Mouse (Mus musculus): ENCODE measurements around the gene Pvalb. TPM values are rescaled to one million over a fixed set of nuclear protein-coding genes. Genes with fewer than 3 reads are reported as not detected.

Gene Pvalb
- polyA plus RNA-seq, 1 experiment from 2014 or later: not detected

DNA sequence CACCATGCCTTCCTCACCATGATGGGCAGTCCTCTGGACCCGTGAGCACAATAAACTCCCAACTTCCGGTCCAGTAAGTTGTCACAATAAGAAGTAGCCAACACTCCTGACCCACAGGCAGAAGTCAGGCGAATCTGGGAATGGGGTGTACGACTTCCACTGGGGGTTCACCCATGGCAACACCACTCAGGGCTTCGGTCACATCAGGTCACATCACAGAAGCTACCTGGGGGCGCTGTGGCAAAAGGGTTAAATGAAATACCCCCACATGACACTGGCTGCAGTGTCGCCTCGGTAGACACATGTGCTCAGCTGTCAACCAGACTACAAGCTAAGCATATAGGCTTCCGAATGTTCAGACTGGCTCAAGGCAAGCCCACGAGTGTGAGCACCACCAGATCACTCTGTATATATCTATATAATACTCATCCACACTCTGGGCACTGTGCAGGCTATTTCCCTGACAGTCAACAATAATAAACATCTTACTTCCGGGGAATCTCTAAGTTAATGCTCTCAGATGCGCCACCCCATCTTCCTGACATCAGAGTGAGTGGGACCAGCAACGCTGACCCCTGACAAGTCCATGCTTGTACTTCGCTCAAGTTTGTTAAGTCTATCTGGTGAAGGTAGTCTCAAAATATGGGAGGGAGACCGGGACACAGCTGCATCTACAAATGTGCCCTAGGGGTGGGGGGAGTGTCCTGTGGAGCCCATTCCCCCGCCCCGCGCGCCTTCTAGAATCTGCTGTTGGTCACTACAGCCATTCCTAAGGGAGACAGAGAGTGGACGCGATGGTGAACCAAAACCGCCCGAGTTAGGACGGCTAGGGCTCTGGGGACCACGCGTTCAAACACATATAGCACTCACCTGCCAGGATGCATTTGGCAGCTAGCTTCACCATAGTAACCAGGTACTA lies 33.0 kb downstream of the Pvalb start:
- H3K4me1 ChIP-seq: peaks cover 15% of the 10 kb centered on the region
- H3K9me3 ChIP-seq (replicated peaks): no peaks in the 10 kb centered on the region
- no peaks in the 10 kb centered on the region for H3K36me3 ChIP-seq
- peak overlapping the region; percentile 87 for H3K4me2 ChIP-seq (replicated peaks)
- H3K9ac ChIP-seq: peak overlapping the region; percentile 60
- H3K27ac ChIP-seq (replicated peaks): no peak overlapping the region
- no peak for ATAC-seq (ENCODE audit: insufficient number of reproducible peaks, low FRiP score, low TSS enrichment, low read depth)
- no peaks in the 10 kb centered on the region for H3K27me3 ChIP-seq
- H3K4me3 ChIP-seq (replicated peaks): peak overlapping the region; percentile 64
- WGBS: 23% methylated on average over 26 of the region's 26 CpGs

DNA sequence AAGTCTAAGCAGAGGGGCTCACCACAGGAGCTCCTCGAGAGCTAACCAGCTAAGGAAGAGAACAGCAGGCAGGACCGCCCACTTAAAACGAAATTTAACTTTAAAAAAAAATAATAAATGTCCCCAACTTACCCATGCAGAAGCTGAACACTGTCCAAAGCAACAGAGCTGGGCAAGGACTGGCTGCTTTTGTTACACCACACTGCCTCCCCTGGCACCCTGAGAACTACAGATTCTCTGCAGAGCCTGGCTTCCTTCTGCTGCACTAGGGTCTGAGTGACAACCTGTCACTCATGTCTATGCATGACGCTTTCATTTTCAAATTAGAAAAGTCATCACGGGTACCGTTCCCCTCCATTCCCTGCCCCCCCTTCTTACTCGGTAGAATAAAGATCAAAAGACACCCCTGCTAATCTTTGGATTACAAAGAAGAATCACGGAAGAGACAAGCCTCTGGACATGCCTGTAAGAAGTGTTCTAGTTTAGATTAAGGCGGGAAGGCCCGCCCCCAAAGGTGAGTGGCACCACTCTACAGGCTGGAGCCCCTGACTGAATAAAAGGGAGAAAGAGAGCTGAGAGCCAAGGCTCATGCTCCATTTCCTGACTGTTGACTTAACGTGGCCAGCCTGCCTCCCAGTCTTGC lies 33.8 kb downstream of the Pvalb start:
- no peak overlapping the region for H3K4me3 ChIP-seq (replicated peaks)
- 72% methylated on average over 11 of the region's 11 CpGs for WGBS
- no peak overlapping the region for H3K9ac ChIP-seq

DNA sequence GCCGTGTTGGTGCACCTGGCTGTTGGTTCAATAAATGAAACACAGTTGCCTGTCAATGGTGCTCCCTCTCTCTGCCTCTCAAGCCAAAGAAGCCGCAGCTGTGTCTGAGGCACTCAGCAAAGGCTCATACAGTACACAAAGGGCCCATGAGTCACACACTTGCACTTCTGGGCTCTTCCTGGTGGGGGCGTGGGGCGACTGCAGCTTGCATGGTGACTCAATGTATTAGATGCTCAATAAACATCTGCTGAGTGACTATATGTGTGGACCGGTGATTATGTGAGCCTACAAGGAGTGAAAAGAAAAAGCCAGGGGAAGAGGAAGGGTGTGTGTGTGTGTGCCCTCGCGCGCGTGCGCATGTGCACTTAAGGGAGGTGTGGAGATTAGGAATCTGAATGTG lies 34.5 kb downstream of the Pvalb start:
- Histone ChIP-seq H3K36me3 (0 out of 2 replicates have a peak, but pooled peaks cover 6% of the 10 kb centered on the region), H3K27ac (replicated peaks) (no peak overlapping the region), H3K4me2 (replicated peaks) (no peak overlapping the region), H3K4me1 (peaks cover 15% of the 10 kb centered on the region), H3K4me3 (replicated peaks) (no peak overlapping the region), H3K27me3 (no peaks in the 10 kb centered on the region), H3K9ac (no peak overlapping the region), H3K9me3 (replicated peaks) (no peaks in the 10 kb centered on the region)
- ATAC-seq (ENCODE audit: insufficient number of reproducible peaks, low FRiP score, low TSS enrichment, low read depth): no peak
- 86% methylated on average over 10 of the region's 10 CpGs for WGBS

More for the DNA sequence above, 33.8 kb downstream of the Pvalb start:
- Histone ChIP-seq H3K9me3 (replicated peaks) (no peaks in the 10 kb centered on the region), H3K4me2 (replicated peaks) (peak overlapping the region; percentile 87), H3K36me3 (0 out of 2 replicates have a peak, but pooled peaks cover 6% of the 10 kb centered on the region), H3K27me3 (no peaks in the 10 kb centered on the region), H3K4me1 (peaks cover 15% of the 10 kb centered on the region), H3K27ac (replicated peaks) (no peak overlapping the region)
- ATAC-seq (ENCODE audit: insufficient number of reproducible peaks, low FRiP score, low TSS enrichment, low read depth): no peak

DNA sequence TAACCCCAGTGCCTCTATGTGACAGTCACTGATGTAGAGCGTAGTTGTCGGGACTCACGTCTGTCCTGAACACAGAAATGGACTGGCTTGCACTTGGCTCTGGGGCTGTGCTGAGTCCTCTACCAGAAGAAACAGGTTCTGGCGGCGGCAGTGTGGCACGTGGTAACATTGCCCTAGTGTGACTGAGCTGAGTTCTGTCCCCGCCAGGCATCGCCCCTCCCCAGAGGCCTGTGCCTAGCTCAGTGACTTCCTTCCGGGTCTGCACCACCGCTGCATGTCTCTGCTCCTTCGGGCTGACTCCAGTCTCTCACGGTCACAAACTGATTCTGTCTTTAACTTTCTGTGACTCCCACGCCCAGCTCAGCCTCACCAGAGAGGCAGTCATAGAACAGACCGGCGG lies 35.5 kb downstream of the Pvalb start:
- no peak for ATAC-seq (ENCODE audit: insufficient number of reproducible peaks, low FRiP score, low TSS enrichment, low read depth)
- no peak overlapping the region for H3K27ac ChIP-seq (replicated peaks)
- 90% methylated on average over 15 of the region's 15 CpGs for WGBS

DNA sequence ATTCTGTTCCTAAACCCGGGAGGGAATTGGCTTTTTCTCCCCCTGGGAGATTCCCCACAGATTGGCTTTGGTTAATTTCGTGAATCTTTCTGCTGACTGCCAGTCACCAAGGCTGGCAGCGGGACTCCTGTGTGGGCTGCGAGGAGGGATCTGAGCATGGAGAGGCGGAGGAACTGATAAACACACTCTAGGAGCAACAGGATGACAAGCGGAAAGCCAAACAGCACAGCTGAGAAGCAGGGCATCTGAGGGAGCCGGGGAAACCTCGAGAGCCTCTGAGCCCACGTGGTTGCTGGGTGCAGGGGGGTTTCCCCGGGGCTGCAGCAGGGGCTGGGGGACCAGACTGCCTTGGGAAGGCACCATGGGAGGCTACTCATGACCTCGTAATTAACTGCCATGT lies 36.6 kb downstream of the Pvalb start:
- WGBS: 80% methylated on average over 11 of the region's 11 CpGs
- Histone ChIP-seq H3K4me1 (peaks cover 10% of the 10 kb centered on the region), H3K4me3 (replicated peaks) (no peak overlapping the region), H3K4me2 (replicated peaks) (no peak overlapping the region), H3K27ac (replicated peaks) (no peak overlapping the region), H3K27me3 (no peaks in the 10 kb centered on the region), H3K9ac (no peak overlapping the region), H3K36me3 (0 out of 2 replicates have a peak, but pooled peaks cover 6% of the 10 kb centered on the region), H3K9me3 (replicated peaks) (no peaks in the 10 kb centered on the region)
- ATAC-seq (ENCODE audit: insufficient number of reproducible peaks, low FRiP score, low TSS enrichment, low read depth): no peak

More for the DNA sequence above, 35.5 kb downstream of the Pvalb start:
- H3K4me1 ChIP-seq: peaks cover 15% of the 10 kb centered on the region
- no peaks in the 10 kb centered on the region for H3K9me3 ChIP-seq (replicated peaks)
- 0 out of 2 replicates have a peak, but pooled peaks cover 6% of the 10 kb centered on the region for H3K36me3 ChIP-seq
- H3K4me3 ChIP-seq (replicated peaks): no peak overlapping the region
- no peak overlapping the region for H3K9ac ChIP-seq
- no peak overlapping the region for H3K4me2 ChIP-seq (replicated peaks)
- H3K27me3 ChIP-seq: no peaks in the 10 kb centered on the region

DNA sequence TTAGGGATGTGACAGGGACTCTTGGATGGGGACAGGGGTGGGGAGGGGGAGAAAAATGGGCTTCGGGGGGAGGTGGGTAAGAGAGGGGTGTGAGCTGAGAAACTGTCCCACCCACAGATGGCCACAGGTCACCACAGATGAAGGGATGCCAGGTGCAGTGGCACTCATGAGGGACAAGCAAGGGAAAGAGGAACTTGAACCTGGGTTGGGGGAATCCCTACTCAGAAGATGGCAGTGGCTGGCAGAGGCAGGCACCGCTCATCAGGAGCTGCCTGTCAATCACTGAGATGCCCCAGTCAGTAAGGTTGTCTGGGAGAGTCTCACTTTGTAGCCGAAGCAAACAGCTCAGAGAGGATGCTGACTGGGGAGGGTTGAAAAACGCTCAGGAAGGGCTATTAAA lies 40.9 kb downstream of the Pvalb start:
- no peaks in the 10 kb centered on the region for H3K9me3 ChIP-seq (replicated peaks)
- no peak overlapping the region for H3K4me3 ChIP-seq (replicated peaks)
- ATAC-seq (ENCODE audit: insufficient number of reproducible peaks, low FRiP score, low TSS enrichment, low read depth): no peak
- H3K36me3 ChIP-seq: 0 out of 2 replicates have a peak, but pooled peaks cover 9% of the 10 kb centered on the region
- H3K4me2 ChIP-seq (replicated peaks): no peak overlapping the region
- H3K4me1 ChIP-seq: no peaks in the 10 kb centered on the region
- no peak overlapping the region for H3K9ac ChIP-seq
- 87% methylated on average over 4 of the region's 4 CpGs for WGBS
- no peaks in the 10 kb centered on the region for H3K27me3 ChIP-seq
- no peak overlapping the region for H3K27ac ChIP-seq (replicated peaks)

DNA sequence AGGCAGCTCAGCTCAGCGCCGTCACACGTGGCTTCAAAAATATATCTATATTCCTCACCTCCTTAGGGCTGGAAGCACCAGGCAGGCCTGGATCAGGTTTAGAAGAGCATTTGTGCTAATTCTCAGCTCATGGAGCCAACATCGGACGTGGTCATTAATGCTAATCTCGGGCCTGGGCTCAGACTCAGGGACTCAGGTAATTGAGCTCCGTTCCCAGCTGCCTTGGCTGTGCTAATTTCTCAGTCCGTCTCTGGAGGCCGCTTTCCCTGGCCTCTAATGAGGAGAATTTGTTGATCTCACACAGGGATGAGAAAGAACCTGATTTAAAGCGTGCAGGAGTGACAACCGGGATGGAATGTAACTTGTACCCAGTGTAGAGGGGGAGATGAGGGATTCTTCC lies 41.7 kb downstream of the Pvalb start:
- Histone ChIP-seq H3K27ac (replicated peaks) (no peak overlapping the region), H3K9ac (no peak overlapping the region), H3K4me1 (no peaks in the 10 kb centered on the region), H3K4me2 (replicated peaks) (no peak overlapping the region), H3K9me3 (replicated peaks) (no peaks in the 10 kb centered on the region), H3K36me3 (0 out of 2 replicates have a peak, but pooled peaks cover 9% of the 10 kb centered on the region), H3K4me3 (replicated peaks) (no peak overlapping the region), H3K27me3 (no peaks in the 10 kb centered on the region)
- no peak for ATAC-seq (ENCODE audit: insufficient number of reproducible peaks, low FRiP score, low TSS enrichment, low read depth)
- 79% methylated on average over 11 of the region's 11 CpGs for whole genome bisulfite sequencing

DNA sequence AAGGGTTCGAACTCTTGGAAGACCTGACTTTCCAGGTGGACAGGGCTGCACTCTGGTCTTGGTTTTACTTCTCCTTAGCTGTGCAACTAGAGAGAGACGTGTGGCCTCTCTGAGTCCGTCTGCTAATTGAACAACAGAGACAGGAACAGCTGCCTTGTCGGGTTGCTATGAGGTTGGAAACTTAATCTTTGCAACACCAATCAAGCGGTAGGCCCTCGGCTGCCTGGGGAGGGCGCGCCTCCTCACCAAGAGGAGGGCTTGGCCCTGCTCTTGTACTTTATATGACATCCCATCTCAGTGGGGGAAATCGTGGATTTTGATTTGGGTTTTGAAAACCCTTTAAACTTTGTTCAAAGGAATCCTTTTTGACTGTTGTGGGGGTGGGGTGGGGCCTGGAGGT lies 44.3 kb downstream of the Pvalb start:
- H3K27me3 ChIP-seq: no peaks in the 10 kb centered on the region
- H3K27ac ChIP-seq (replicated peaks): no peak overlapping the region
- peaks cover 3% of the 10 kb centered on the region; the same call in 1 of the 2 replicates for H3K36me3 ChIP-seq
- no peak overlapping the region for H3K4me2 ChIP-seq (replicated peaks)
- ATAC-seq (ENCODE audit: insufficient number of reproducible peaks, low FRiP score, low TSS enrichment, low read depth): no peak
- WGBS: 68% methylated on average over 9 of the region's 9 CpGs
- H3K9ac ChIP-seq: no peak overlapping the region
- H3K4me1 ChIP-seq: no peaks in the 10 kb centered on the region
- no peak overlapping the region for H3K4me3 ChIP-seq (replicated peaks)
- no peaks in the 10 kb centered on the region for H3K9me3 ChIP-seq (replicated peaks)

DNA sequence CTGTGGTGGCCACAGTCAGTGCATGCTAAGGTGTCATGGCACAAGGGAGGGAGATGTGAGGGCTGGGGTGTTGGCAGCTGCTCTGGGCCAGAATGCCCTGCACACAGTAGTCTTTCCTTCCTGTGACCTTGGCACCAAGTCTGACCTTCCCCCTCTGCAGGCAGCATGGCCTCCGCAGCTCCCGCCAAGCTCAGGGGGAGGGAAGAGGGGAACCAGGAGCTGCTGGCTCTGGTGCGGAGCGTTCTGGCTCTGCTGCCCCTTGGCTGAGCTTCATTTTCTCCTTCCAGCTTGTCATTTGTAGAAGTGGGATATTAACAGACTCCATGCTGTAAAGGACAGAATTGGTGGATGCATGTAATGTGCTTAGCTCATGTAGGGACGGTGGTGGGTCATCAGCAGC lies 47.9 kb downstream of the Pvalb start:
- no peaks in the 10 kb centered on the region for H3K4me1 ChIP-seq
- no peak overlapping the region for H3K27ac ChIP-seq (replicated peaks)
- H3K36me3 ChIP-seq: peaks cover 2% of the 10 kb centered on the region; the same call in 1 of the 2 replicates
- no peaks in the 10 kb centered on the region for H3K27me3 ChIP-seq
- ATAC-seq (ENCODE audit: insufficient number of reproducible peaks, low FRiP score, low TSS enrichment, low read depth): no peak
- H3K9ac ChIP-seq: no peak overlapping the region
- no peaks in the 10 kb centered on the region for H3K9me3 ChIP-seq (replicated peaks)
- H3K4me3 ChIP-seq (replicated peaks): no peak overlapping the region
- H3K4me2 ChIP-seq (replicated peaks): no peak overlapping the region
- WGBS: 91% methylated on average over 5 of the region's 5 CpGs

DNA sequence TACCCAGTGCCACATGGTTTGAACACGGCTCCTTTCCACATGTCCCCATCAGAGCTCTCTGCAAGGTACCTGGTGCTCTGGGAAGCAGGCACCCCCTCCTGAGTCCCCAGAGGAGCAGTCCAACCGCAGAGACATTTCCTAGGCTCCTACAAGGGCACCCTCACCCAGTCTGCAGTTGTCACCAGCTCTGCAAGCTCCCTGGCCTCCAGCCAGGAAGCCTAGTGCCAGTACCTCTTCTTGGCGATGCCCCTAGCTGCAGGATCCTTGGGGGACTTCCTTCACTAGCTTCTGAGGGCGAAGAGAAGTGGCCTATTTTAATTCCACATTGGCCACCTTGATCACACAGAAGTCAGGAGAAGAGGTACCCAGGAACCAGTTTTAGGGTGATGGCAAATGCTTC lies 48.4 kb downstream of the Pvalb start:
- H3K36me3 ChIP-seq: no peaks in the 10 kb centered on the region; the same call in 1 of the 2 replicates
- ATAC-seq (ENCODE audit: insufficient number of reproducible peaks, low FRiP score, low TSS enrichment, low read depth): no peak
- 71% methylated on average over 4 of the region's 4 CpGs for WGBS
- no peak overlapping the region for H3K27ac ChIP-seq (replicated peaks)
- H3K4me1 ChIP-seq: no peaks in the 10 kb centered on the region
- no peaks in the 10 kb centered on the region for H3K9me3 ChIP-seq (replicated peaks)
- no peak overlapping the region for H3K9ac ChIP-seq
- H3K4me2 ChIP-seq (replicated peaks): no peak overlapping the region
- no peak overlapping the region for H3K4me3 ChIP-seq (replicated peaks)
- H3K27me3 ChIP-seq: no peaks in the 10 kb centered on the region

DNA sequence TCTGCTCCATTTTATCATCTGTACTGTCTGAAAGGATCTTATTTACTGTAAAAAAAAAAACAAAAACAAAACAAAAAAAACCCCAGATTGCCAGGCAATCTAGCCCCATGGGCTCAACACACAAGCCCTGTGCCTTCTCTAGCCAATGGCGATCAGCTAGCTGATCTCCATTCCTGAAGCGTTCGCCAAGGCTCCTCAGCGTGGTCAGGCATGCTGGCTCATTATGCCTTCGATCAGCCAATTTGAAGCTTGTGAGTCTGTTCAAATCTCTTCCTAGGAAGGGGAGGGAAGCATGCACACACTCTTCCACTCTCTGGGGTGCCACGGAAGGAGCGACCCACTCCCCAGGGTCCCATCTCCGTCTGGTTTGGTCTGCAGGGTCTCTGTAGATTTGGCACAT lies 48.9 kb downstream of the Pvalb start:
- no peak overlapping the region for H3K4me3 ChIP-seq (replicated peaks)
- no peaks in the 10 kb centered on the region for H3K27me3 ChIP-seq
- H3K9me3 ChIP-seq (replicated peaks): no peaks in the 10 kb centered on the region
- no peak overlapping the region for H3K27ac ChIP-seq (replicated peaks)
- H3K9ac ChIP-seq: no peak overlapping the region
- no peaks in the 10 kb centered on the region for H3K4me1 ChIP-seq
- no peak for ATAC-seq (ENCODE audit: insufficient number of reproducible peaks, low FRiP score, low TSS enrichment, low read depth)
- no peak overlapping the region for H3K4me2 ChIP-seq (replicated peaks)
- 80% methylated on average over 8 of the region's 8 CpGs for WGBS
- H3K36me3 ChIP-seq: no peaks in the 10 kb centered on the region; the same call in 1 of the 2 replicates

Measured in embryonic facial prominence, embryonic 15.5 days (tissue).